Mouse (Mus musculus) urinary bladder, postnatal 36 days (tissue): ENCODE results near the gene Tbp.
"Not testable (repeated sequence)": the region's sequence is repeated elsewhere in the genome, so short reads cannot be mapped to it uniquely, and the experiment has no call there.

Experiments
- DNase-seq, 2 experiments: peaks; one replicate each; pipeline ENCODE4 v3.0.0; 2022; ENCODE audit warnings: low spot score in 2 of 2, mixed read lengths in 1 of 2

Tbp gene

DNA sequence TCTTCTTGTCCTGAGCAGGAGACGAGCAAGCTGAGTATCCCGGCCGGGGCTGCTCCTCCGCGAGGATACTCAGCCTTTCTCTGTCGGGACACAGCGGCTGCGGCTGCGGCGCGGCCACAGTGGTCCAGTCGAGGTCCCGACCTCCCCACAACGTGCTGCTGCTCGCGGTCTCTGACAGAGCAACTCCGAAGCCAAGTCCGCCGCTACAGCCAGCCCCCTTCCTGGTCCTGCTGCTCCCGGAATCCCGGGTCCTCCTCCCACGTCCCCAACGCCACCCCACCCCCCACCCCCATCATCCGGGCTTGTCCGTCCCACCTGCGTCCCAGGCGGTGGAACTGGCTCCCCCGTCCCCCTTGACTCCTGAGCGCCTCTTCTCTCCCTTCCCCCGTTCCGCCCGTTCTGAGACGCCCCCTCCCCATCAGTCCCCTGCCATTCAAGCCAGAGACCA lies 36.8 kb downstream of the Tbp start:
- no peak for DNase-seq

DNA sequence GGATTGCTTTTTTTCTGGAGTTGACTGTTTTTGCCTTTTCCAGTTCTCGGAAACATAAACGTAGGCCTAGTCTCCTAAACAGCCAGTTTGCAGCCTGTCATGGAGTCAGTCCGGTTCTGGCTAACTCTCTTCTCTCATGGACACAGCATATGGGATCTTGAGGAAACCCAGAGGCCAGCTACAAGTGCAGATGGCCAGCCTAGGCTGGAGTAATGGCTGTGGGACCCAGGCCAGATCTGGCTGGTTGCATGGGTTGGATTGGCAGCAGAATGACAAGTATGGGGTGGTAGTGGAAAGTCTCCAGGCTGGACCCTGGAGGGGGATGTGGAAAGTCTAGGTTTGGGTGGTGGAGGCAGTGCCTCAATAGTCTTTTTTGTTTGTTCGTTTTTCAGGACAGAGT lies 40.6 kb downstream of the Tbp start:
- DNase-seq: no peak

DNA sequence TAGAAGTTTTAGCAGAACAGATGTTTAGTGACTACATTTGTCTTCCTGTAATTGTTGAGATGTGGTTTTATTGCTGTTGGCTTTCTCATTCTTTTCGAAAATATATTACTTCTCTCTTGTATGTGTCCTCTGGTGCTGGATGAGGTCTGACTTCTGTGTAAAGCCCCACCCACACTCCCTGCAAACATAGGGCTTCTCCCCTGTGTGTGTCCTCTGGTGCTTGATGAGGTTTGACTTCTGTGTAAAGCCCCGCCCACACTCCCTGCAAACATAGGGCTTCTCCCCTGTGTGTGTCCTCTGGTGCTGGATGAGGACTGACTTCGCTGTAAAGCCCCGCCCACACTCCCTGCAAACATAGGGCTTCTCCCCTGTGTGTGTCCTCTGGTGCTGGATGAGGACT lies 44.2 kb downstream of the Tbp start:
- not testable (repeated sequence) for DNase-seq

DNA sequence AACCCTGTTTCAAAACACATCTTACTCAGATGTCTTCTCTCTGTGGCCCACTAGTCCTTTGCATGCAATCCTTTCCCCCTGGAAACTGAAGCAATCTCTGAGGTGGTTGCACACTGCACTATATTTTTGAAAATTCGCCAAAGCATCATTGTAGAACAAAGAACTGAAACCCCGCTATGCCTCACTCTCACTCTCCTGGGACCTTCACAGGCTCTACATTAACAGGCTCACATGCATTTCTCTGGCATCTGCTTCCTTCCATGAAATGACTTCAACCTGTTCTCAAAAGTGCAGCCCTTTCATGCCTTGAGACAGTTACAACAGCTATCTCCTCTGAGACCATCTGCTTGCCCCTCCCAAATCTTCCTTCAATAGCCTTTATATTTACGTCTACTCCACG lies 46.8 kb downstream of the Tbp start:
- no peak for DNase-seq

DNA sequence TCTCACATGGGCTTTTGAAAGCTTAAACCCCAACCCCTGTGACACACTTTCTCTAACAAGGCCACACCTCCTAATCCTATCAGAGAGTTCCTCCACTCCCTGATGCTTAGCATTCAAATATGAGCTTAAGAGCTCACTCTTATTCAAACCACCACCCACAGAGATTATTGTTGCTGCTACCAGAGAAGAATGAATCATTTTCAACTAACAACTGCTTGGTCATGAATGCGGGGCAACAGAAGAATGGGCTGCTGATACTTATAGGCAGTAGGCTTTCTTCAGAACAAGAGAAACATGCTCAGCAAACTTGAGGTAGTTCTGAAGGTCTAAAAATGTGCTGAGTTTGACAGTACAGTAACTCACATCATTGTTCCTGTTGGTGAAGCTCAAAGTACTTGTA lies 50.0 kb downstream of the Tbp start:
- no peak for DNase-seq

DNA sequence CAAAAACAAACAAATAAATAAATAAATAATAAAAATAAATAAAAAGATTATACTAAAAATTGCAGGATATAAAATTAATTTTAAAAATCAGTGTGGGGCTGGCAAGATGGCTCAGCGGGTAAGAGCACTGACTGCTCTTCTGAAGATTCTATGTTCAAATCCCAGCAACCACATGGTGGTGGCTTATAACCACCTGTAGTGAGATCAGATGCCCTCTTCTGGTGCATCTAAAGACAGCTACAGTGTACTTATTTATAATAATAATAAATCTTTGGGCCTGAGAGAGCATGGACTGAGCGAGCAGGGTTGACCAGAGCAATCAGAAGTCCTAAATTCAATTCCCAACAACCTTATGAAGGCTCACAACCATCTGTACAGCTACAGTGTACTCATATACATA lies 60.3 kb downstream of the Tbp start:
- DNase-seq: no peak

DNA sequence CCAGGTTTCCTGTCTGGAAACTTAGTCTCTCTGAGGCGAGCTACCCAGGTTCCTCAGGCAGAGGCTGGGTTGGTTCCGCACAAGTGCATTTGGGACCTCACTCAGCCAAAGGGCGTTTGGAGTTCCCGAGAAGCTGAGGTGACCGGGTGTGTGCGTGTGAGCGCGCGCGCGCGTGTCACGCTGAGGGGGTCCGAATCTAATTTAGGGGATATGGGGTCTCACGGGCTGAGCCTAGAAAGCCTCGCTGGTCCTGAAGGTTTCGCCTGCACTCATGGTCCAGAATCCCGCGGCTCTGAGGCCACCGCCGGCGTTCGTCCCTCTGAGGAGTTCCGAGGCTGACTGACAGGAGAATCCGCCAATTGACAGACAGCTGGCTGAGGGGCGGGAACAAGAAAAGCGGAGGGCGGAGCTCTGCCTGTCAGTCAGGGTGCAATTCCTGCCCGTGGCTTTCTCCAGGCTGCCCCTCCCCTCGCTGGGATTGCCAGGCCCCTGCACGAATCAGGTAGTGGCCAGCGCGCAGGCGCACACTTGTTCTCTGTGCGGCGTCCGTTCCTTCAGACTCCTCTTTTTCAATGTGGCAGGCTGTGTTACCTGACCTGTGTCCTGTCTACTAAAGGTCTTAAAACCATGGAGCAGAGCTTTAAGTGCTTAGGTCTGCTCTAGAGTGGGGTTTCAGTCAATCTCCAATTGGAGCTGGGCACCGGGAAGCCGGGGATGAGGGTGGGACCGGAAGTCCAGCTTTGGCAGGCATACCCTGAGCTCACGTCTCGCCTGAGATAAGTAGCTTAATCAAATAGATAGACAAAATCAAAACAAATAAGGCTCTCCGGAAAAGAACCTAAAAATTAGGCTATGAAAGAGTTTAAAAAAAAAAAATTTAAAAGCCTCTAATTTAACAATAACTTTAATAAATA lies 64.6 kb downstream of the Tbp start, which contains the start of gene Prdm9:
Gene Prdm9, minus strand, starts transcription at position 341 of the 914 bp plus-strand sequence.
- DNase-seq: peak; percentile 100

DNA sequence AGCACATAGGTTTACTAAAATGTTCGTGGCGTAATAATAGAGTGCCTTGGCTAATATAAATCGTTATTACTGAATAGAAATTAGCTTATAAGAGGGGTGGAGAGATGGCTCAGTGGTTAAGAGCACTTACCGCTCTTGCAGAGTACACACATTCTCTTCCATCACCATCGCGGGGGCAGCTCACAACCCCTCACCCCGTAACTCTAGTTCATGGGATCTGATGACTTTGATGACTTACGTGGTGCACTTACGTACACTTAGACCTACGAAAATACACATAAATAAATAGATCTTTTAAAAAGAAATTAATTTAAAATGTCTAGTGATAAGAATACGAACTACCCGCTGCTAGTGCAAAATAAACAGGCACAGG lies 65.2 kb downstream of the Tbp start:
- DNase-seq: no peak

DNA sequence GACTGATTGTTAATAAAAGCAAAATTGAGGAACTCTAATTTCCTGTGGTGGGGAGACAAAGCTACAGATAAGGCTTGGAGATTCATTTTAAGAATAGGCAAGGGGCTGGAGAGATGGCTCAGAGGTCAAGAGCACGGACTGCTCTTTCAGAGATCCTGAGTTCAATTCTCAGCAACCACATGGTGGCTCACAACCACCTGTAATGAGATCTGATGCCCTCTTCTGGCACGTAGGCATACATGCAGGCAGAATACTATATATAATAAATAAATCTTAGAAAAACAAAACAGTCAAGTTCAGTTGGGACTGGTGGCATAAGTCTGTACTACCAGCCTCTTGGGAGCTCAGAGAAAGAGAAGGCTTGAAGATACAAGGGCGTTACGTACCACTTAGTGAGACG lies 67.2 kb downstream of the Tbp start:
- no peak for DNase-seq

DNA sequence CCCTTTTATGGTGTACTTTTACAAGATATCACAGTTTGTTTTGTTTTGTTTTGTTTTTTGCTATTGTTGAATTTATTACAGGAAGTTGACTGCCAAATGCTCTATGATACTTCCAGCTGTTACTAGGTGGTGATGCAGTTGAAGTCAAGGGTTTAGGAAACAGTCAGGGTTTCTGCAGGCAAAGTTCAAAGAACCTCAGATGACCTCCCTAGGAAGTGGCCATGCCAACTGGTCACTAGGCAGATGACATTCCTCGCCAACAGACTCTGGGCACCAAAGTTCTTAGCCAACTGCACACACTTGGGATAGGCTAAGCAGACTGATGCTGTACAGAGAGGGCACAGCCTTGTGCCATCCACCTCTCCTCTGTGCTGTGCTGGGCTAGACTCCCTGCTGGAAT lies 75.4 kb downstream of the Tbp start:
- DNase-seq: no peak

DNA sequence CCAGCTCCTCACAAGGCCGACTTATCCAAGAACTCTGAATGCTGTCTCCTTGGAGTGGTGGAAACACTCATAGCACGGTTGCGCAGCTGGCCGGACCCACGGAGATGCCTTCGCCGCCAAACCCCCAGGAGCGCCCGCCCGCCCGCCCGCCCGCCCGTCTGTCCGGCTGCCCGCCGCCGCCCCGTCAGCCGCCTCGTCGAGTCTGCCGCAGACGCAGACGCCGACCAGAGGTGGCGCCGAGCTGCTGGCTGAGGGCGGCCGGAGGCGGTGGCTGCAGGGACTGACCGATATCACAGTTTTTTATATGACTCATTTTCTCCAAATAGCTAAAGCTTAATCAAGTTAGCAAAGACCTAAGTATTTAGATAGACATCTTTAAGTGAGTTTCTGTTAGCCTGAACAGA lies 77.6 kb downstream of the Tbp start:
- DNase-seq: peak; percentile 15 to 64
